Mouse (Mus musculus): ENCODE data around the gene Tmem139. TPM values are rescaled to one million over a fixed set of nuclear protein-coding genes. Genes with fewer than 3 reads are reported as not detected.

Gene Tmem139
- polyA plus RNA-seq, 1 experiment = 28.3 TPM

- DNase-seq = no peak
- H3K4me3 ChIP-seq (ENCODE audit: insufficient read depth, low read depth, low read length) = no peak overlapping the region
- no peaks in the 10 kb centered on the region for H3K27me3 ChIP-seq (replicated peaks; ENCODE audit: control insufficient read depth, insufficient read depth, low read length)
- WGBS = 67% methylated on average over 5 of the region's 5 CpGs
- no peak for TF ChIP-seq POLR2A (IDR thresholded peaks at IDR 0.05; ENCODE audit: low read depth, low read length)
- TF ChIP-seq CTCF (conservative IDR thresholded peaks at IDR 0.05; ENCODE audit: insufficient read depth, insufficient read length, low read depth, low read length) = no peak
- H3K4me1 ChIP-seq (ENCODE audit: control insufficient read depth, insufficient read depth, low read length) = 0 out of 2 replicates have a peak, but pooled peaks cover 3% of the 10 kb centered on the region
- no peak overlapping the region for H3K27ac ChIP-seq (ENCODE audit: insufficient read depth, low read depth, low read length)
- peaks cover 4% of the 10 kb centered on the region for H3K36me3 ChIP-seq (ENCODE audit: control insufficient read depth, insufficient read depth, low read length)
Measured at GRCm38 (mm10) chr6:42282865-42283528, 21.2 kb downstream of the Tmem139 start.

GRCm38 (mm10) chr6:42286448-42286847 lies 24.7 kb downstream of the Tmem139 start, which contains the start of gene Clcn1:
Clcn1 (plus strand) TSS chr6:42286685.
- H3K4me3 ChIP-seq (ENCODE audit: insufficient read depth, low read depth, low read length) = no peak within 1 kb of the TSS
- no peaks in the 10 kb centered on the region for H3K27me3 ChIP-seq (replicated peaks; ENCODE audit: control insufficient read depth, insufficient read depth, low read length)
- no peaks in the 10 kb centered on the region for H3K4me1 ChIP-seq (ENCODE audit: control insufficient read depth, insufficient read depth, low read length)
- DNase-seq = no peak
- WGBS = 71% methylated on average over 4 of the region's 5 CpGs
- H3K36me3 ChIP-seq (ENCODE audit: control insufficient read depth, insufficient read depth, low read length) = peaks cover 1% of the 10 kb centered on the region; the same call in 1 of the 2 replicates
- TF ChIP-seq POLR2A (IDR thresholded peaks at IDR 0.05; ENCODE audit: low read depth, low read length) (no peak), CTCF (conservative IDR thresholded peaks at IDR 0.05; ENCODE audit: insufficient read depth, insufficient read length, low read depth, low read length) (no peak)
- H3K27ac ChIP-seq (ENCODE audit: insufficient read depth, low read depth, low read length) = no peak within 1 kb of the TSS

GRCm38 (mm10) chr6:42287562-42287961 lies 25.8 kb downstream of the Tmem139 start:
- Histone ChIP-seq H3K36me3 (ENCODE audit: control insufficient read depth, insufficient read depth, low read length) (no peaks in the 10 kb centered on the region), H3K4me1 (ENCODE audit: control insufficient read depth, insufficient read depth, low read length) (no peaks in the 10 kb centered on the region), H3K27ac (ENCODE audit: insufficient read depth, low read depth, low read length) (no peak overlapping the region), H3K4me3 (ENCODE audit: insufficient read depth, low read depth, low read length) (no peak overlapping the region), H3K27me3 (replicated peaks; ENCODE audit: control insufficient read depth, insufficient read depth, low read length) (no peaks in the 10 kb centered on the region)
- DNase-seq = no peak
- no peak for TF ChIP-seq CTCF (conservative IDR thresholded peaks at IDR 0.05; ENCODE audit: insufficient read depth, insufficient read length, low read depth, low read length)

- no peaks in the 10 kb centered on the region for H3K36me3 ChIP-seq (ENCODE audit: control insufficient read depth, insufficient read depth, low read length)
- TF ChIP-seq CTCF (conservative IDR thresholded peaks at IDR 0.05; ENCODE audit: insufficient read depth, insufficient read length, low read depth, low read length) (no peak), POLR2A (IDR thresholded peaks at IDR 0.05; ENCODE audit: low read depth, low read length) (no peak)
- WGBS = 91% methylated on average over 6 of the region's 6 CpGs
- H3K27ac ChIP-seq (ENCODE audit: insufficient read depth, low read depth, low read length) = no peak overlapping the region
- H3K4me1 ChIP-seq (ENCODE audit: control insufficient read depth, insufficient read depth, low read length) = no peaks in the 10 kb centered on the region
- no peak for DNase-seq
- no peak overlapping the region for H3K4me3 ChIP-seq (ENCODE audit: insufficient read depth, low read depth, low read length)
- no peaks in the 10 kb centered on the region for H3K27me3 ChIP-seq (replicated peaks; ENCODE audit: control insufficient read depth, insufficient read depth, low read length)
Measured at GRCm38 (mm10) chr6:42293327-42293726, 31.6 kb downstream of the Tmem139 start.

- WGBS = 64% methylated on average over 3 of the region's 3 CpGs
Measured at GRCm38 (mm10) chr6:42295549-42296094, 33.9 kb downstream of the Tmem139 start.

GRCm38 (mm10) chr6:42299362-42299761 lies 37.6 kb downstream of the Tmem139 start:
- TF ChIP-seq POLR2A (IDR thresholded peaks at IDR 0.05; ENCODE audit: low read depth, low read length) (no peak), CTCF (conservative IDR thresholded peaks at IDR 0.05; ENCODE audit: insufficient read depth, insufficient read length, low read depth, low read length) (no peak)
- no peak for DNase-seq
- WGBS = 86% methylated on average over 5 of the region's 5 CpGs

More at GRCm38 (mm10) chr6:42295549-42296094, 33.9 kb downstream of the Tmem139 start:
- no peak overlapping the region for H3K4me3 ChIP-seq (ENCODE audit: insufficient read depth, low read depth, low read length)
- no peak overlapping the region for H3K27ac ChIP-seq (ENCODE audit: insufficient read depth, low read depth, low read length)
- no peaks in the 10 kb centered on the region for H3K4me1 ChIP-seq (ENCODE audit: control insufficient read depth, insufficient read depth, low read length)
- DNase-seq = no peak
- TF ChIP-seq POLR2A (IDR thresholded peaks at IDR 0.05; ENCODE audit: low read depth, low read length) (no peak), CTCF (conservative IDR thresholded peaks at IDR 0.05; ENCODE audit: insufficient read depth, insufficient read length, low read depth, low read length) (no peak)
- H3K27me3 ChIP-seq (replicated peaks; ENCODE audit: control insufficient read depth, insufficient read depth, low read length) = no peaks in the 10 kb centered on the region
- H3K36me3 ChIP-seq (ENCODE audit: control insufficient read depth, insufficient read depth, low read length) = no peaks in the 10 kb centered on the region

GRCm38 (mm10) chr6:42309816-42310378 lies 48.1 kb downstream of the Tmem139 start:
- peak; percentile 30; the same call in 1 of the 2 replicates for TF ChIP-seq CTCF (conservative IDR thresholded peaks at IDR 0.05; ENCODE audit: insufficient read depth, insufficient read length, low read depth, low read length)
- no peak for TF ChIP-seq POLR2A (IDR thresholded peaks at IDR 0.05; ENCODE audit: low read depth, low read length)
- no peak overlapping the region for H3K27ac ChIP-seq (ENCODE audit: insufficient read depth, low read depth, low read length)
- DNase-seq = peak; percentile 6
- H3K4me3 ChIP-seq (ENCODE audit: insufficient read depth, low read depth, low read length) = no peak overlapping the region
- no peaks in the 10 kb centered on the region for H3K27me3 ChIP-seq (replicated peaks; ENCODE audit: control insufficient read depth, insufficient read depth, low read length)
- no peaks in the 10 kb centered on the region for H3K4me1 ChIP-seq (ENCODE audit: control insufficient read depth, insufficient read depth, low read length)
- H3K36me3 ChIP-seq (ENCODE audit: control insufficient read depth, insufficient read depth, low read length) = no peaks in the 10 kb centered on the region
- 54% methylated on average over 8 of the region's 8 CpGs for WGBS

More at GRCm38 (mm10) chr6:42299362-42299761, 37.6 kb downstream of the Tmem139 start:
- Histone ChIP-seq H3K27ac (ENCODE audit: insufficient read depth, low read depth, low read length) (no peak overlapping the region), H3K4me1 (ENCODE audit: control insufficient read depth, insufficient read depth, low read length) (no peaks in the 10 kb centered on the region), H3K4me3 (ENCODE audit: insufficient read depth, low read depth, low read length) (no peak overlapping the region), H3K36me3 (ENCODE audit: control insufficient read depth, insufficient read depth, low read length) (no peaks in the 10 kb centered on the region), H3K27me3 (replicated peaks; ENCODE audit: control insufficient read depth, insufficient read depth, low read length) (no peaks in the 10 kb centered on the region)
